Mouse (Mus musculus): Measurements from ENCODE around the gene Tmem72. TPM values are rescaled to one million over a fixed set of nuclear protein-coding genes. Genes with fewer than 3 reads are reported as not detected.

The Tmem72 gene
- total RNA-seq (2014; rRNA removed): 0.19 and 1.4 TPM in 2 replicates
- polyA plus RNA-seq (2015; fragmentation: Nextera tagmentation; extraction: Ambion mirVana): 0.02 and 0.14 TPM in 2 replicates

DNA sequence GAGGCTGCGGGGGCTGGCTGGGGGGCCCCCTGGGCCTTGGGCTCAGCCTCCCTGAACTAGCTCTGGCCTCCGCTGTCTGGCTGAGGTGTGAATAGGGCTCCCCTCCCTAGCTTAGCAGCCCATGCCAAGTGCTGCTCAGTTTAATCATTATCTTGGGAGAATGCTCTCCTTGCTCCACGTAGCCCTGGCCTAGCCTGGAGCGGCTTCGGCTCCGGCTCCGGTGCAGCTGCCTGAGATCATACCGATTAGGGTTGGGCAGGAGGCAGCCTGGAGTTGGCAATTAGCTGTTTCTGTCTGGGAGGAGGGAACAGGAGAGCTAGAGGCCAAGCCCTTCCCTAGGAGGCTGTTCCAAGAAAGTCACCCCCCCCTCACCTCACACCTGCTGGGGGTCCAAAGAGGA lies at the start of gene Tmem72:
Tmem72 (minus strand) TSS at position 248 of the 400 bp plus-strand sequence.
- WGBS: 76% methylated on average over 8 of the region's 8 CpGs
- no peak for TF ChIP-seq CTCF (IDR thresholded peaks at IDR 0.05)
- no peaks in the 10 kb centered on the region for H3K27me3 ChIP-seq (ENCODE audit: insufficient read depth, low read length)
- H3K27ac ChIP-seq (ENCODE audit: low read depth, low read length): no peak within 1 kb of the TSS
- ATAC-seq (ENCODE audit: low FRiP score) (no peak), DNase-seq (ENCODE audit: low spot score) (no peak)
- no peak within 1 kb of the TSS for H3K4me2 ChIP-seq (ENCODE audit: low read depth, low read length, poor library complexity, severe bottlenecking)
- no peaks in the 10 kb centered on the region for H3K9me3 ChIP-seq (ENCODE audit: low read length)
- H3K4me3 ChIP-seq (ENCODE audit: low read depth, low read length): no peak within 1 kb of the TSS
- H3K4me1 ChIP-seq (ENCODE audit: insufficient read depth, low read length): no peaks in the 10 kb centered on the region
- no peaks in the 10 kb centered on the region for H3K36me3 ChIP-seq (ENCODE audit: insufficient read depth, low read length)
- H3K9ac ChIP-seq (replicated peaks; ENCODE audit: low read length, poor library complexity, severe bottlenecking): no peak within 1 kb of the TSS

DNA sequence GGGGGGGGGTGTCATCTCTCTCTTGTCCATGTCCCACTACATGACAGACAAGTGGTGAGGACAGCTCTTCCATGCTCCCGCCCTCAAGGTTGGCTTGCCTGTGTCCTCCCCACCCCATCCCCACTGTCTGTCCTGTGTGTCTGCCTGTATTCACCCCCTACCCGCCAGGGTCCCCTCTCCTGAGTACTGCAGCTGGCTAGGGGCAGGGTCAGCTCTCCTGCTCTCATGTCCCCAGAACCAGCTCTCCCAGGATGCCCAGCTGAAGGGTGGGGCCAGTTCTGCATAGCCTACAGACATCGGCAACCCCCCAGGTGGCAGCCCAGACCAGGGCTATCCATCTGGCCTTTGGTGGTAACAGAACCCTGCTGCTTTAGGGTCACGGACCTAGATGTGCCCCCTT lies 47.8 kb upstream of the Tmem72 start:
- 90% methylated on average over 4 of the region's 4 CpGs for WGBS
- ATAC-seq (ENCODE audit: low FRiP score) (no peak), DNase-seq (ENCODE audit: low spot score) (no peak)
- H3K27ac ChIP-seq (ENCODE audit: low read depth, low read length): no peak overlapping the region
- no peak for TF ChIP-seq CTCF (IDR thresholded peaks at IDR 0.05)
- H3K4me1 ChIP-seq (ENCODE audit: insufficient read depth, low read length): no peaks in the 10 kb centered on the region
- no peaks in the 10 kb centered on the region for H3K27me3 ChIP-seq (ENCODE audit: insufficient read depth, low read length)
- H3K9me3 ChIP-seq (ENCODE audit: low read length): no peaks in the 10 kb centered on the region
- H3K4me2 ChIP-seq (ENCODE audit: low read depth, low read length, poor library complexity, severe bottlenecking): no peak overlapping the region
- no peak overlapping the region for H3K4me3 ChIP-seq (ENCODE audit: low read depth, low read length)
- no peak overlapping the region for H3K9ac ChIP-seq (replicated peaks; ENCODE audit: low read length, poor library complexity, severe bottlenecking)
- H3K36me3 ChIP-seq (ENCODE audit: insufficient read depth, low read length): no peaks in the 10 kb centered on the region

DNA sequence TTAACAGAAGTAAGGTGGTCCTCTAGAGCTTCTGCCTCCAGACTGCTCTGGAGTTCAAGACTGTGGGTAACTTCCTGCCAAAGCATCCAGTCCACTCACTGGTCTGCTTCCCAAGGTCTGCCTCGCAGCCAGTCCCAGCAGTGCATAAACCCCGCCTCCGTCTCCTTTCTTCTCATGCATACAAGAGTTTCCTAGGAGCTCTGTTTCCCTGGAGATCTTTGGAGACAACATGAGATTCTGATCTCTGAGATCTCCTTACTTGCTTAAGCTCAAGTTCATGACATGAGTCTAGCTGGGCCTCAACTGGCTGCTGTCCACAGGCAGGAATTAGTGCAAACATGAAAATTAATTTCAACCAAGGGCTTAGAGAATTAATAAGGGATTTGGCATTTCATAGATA lies 45.6 kb upstream of the Tmem72 start:
- Histone ChIP-seq H3K4me3 (ENCODE audit: low read depth, low read length) (no peak overlapping the region), H3K27ac (ENCODE audit: low read depth, low read length) (no peak overlapping the region), H3K9me3 (ENCODE audit: low read length) (no peaks in the 10 kb centered on the region), H3K4me2 (ENCODE audit: low read depth, low read length, poor library complexity, severe bottlenecking) (no peak overlapping the region), H3K27me3 (ENCODE audit: insufficient read depth, low read length) (no peaks in the 10 kb centered on the region), H3K36me3 (ENCODE audit: insufficient read depth, low read length) (no peaks in the 10 kb centered on the region), H3K4me1 (ENCODE audit: insufficient read depth, low read length) (no peaks in the 10 kb centered on the region), H3K9ac (replicated peaks; ENCODE audit: low read length, poor library complexity, severe bottlenecking) (no peak overlapping the region)
- peak; percentile 44 for DNase-seq (ENCODE audit: low spot score)
- no peak for ATAC-seq (ENCODE audit: low FRiP score)
- 15% methylated on average over 3 of the region's 3 CpGs for WGBS
- TF ChIP-seq CTCF (IDR thresholded peaks at IDR 0.05): no peak

DNA sequence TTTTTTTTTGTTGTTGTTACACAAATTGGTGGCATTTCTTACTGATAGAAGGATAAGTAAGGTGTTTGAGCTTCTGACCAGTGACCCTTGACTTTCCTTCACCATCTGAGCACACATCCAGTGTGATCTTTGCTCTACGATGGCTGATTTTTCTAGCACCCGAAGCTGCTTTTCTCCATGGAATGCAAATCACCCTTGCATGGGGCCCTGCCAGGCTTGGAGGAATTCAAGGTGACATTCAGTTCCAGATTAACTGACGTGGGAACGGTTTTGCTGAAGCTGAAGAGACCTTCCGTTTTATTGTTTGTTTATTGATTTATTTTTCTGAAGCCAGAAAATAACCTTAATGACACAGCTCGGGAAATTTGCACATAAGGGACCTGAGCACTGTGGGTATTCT lies 43.5 kb upstream of the Tmem72 start:
- WGBS: 70% methylated on average over 6 of the region's 6 CpGs
- ATAC-seq (ENCODE audit: low FRiP score): no peak
- H3K27me3 ChIP-seq (ENCODE audit: insufficient read depth, low read length): no peaks in the 10 kb centered on the region

DNA sequence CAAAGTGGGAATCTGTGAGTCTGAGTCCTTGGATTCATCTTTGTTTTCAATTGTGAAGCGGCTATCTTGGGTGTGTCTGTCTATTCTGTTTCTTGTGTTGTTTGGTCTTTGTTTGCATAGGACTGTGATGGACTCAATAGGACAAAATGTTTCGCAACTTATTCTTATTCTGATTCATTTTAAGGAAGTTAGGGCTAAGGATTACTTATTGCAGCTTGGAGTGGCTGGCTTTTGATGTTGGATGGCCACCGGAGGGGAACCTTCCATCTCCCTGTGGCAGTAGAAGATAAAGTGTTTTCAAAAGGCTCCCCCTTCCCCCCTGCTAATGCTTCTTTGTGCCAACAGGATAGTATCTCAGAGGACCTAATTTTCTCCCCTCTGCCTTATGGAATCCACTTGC lies 39.7 kb upstream of the Tmem72 start:
- TF ChIP-seq CTCF (IDR thresholded peaks at IDR 0.05): no peak
- Histone ChIP-seq H3K27ac (ENCODE audit: low read depth, low read length) (no peak overlapping the region), H3K4me2 (ENCODE audit: low read depth, low read length, poor library complexity, severe bottlenecking) (no peak overlapping the region), H3K36me3 (ENCODE audit: insufficient read depth, low read length) (no peaks in the 10 kb centered on the region), H3K4me1 (ENCODE audit: insufficient read depth, low read length) (no peaks in the 10 kb centered on the region), H3K9ac (replicated peaks; ENCODE audit: low read length, poor library complexity, severe bottlenecking) (no peak overlapping the region), H3K27me3 (ENCODE audit: insufficient read depth, low read length) (no peaks in the 10 kb centered on the region), H3K4me3 (ENCODE audit: low read depth, low read length) (no peak overlapping the region), H3K9me3 (ENCODE audit: low read length) (no peaks in the 10 kb centered on the region)
- 80% methylated on average over 3 of the region's 3 CpGs for WGBS
- ATAC-seq (ENCODE audit: low FRiP score): no peak
- no peak for DNase-seq (ENCODE audit: low spot score)

More for the DNA sequence above, 43.5 kb upstream of the Tmem72 start:
- Histone ChIP-seq H3K27ac (ENCODE audit: low read depth, low read length) (no peak overlapping the region), H3K9ac (replicated peaks; ENCODE audit: low read length, poor library complexity, severe bottlenecking) (no peak overlapping the region), H3K4me2 (ENCODE audit: low read depth, low read length, poor library complexity, severe bottlenecking) (no peak overlapping the region), H3K4me3 (ENCODE audit: low read depth, low read length) (no peak overlapping the region), H3K4me1 (ENCODE audit: insufficient read depth, low read length) (no peaks in the 10 kb centered on the region), H3K36me3 (ENCODE audit: insufficient read depth, low read length) (no peaks in the 10 kb centered on the region), H3K9me3 (ENCODE audit: low read length) (no peaks in the 10 kb centered on the region)
- no peak for TF ChIP-seq CTCF (IDR thresholded peaks at IDR 0.05)
- no peak for DNase-seq (ENCODE audit: low spot score)

DNA sequence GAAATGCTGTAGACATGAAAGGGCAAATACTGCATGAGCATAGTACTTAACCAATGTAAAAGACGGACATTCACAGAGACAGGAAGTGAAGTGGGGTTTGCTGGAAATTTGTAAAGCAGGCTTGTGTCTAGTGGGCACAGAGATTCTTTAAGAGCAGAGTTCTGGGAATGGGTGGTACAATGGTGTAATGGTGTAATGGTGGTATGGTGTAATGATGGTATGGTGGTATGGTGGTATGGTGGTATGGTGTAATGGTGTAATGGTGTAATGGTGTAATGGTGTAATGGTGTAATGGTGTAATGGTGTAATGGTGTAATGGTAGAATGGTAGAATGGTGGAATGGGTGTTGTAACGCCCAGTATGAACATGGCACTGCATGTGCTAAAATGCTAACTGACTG lies 21.3 kb upstream of the Tmem72 start:
- H3K27ac ChIP-seq (ENCODE audit: low read depth, low read length): no peak overlapping the region
- H3K27me3 ChIP-seq (ENCODE audit: insufficient read depth, low read length): no peaks in the 10 kb centered on the region
- WGBS: 76% methylated on average over 2 of the region's 2 CpGs
- no peaks in the 10 kb centered on the region for H3K9me3 ChIP-seq (ENCODE audit: low read length)
- H3K4me1 ChIP-seq (ENCODE audit: insufficient read depth, low read length): no peaks in the 10 kb centered on the region
- no peak for TF ChIP-seq CTCF (IDR thresholded peaks at IDR 0.05)
- ATAC-seq (ENCODE audit: low FRiP score) (no peak), DNase-seq (ENCODE audit: low spot score) (no peak)
- H3K36me3 ChIP-seq (ENCODE audit: insufficient read depth, low read length): no peaks in the 10 kb centered on the region
- H3K4me2 ChIP-seq (ENCODE audit: low read depth, low read length, poor library complexity, severe bottlenecking): no peak overlapping the region
- H3K9ac ChIP-seq (replicated peaks; ENCODE audit: low read length, poor library complexity, severe bottlenecking): no peak overlapping the region
- H3K4me3 ChIP-seq (ENCODE audit: low read depth, low read length): no peak overlapping the region

Measured in midbrain, postnatal 0 days (tissue).